Mouse (Mus musculus) C2C12 (cell line): Measurements from ENCODE around the gene Gm20481.

ENCODE experiments used
- CEBPB ChIP-seq: IDR thresholded peaks from one replicate; pipeline ENCODE4 v1.6.1; 2011; ENCODE audit warnings: low read depth, mild to moderate bottlenecking, control low read depth, moderate library complexity
- CTCF ChIP-seq: IDR thresholded peaks from one replicate; pipeline ENCODE4 v1.5.1; 2011; ENCODE audit not compliant: control insufficient read depth, insufficient read depth, insufficient read length
- FOSL1 ChIP-seq: IDR thresholded peaks from one replicate; pipeline ENCODE4 v1.8.0; 2011; ENCODE audit warnings: mild to moderate bottlenecking, low read length; ENCODE audit not compliant: poor library complexity, insufficient read depth, severe bottlenecking
- MAX ChIP-seq: IDR thresholded peaks from one replicate; pipeline ENCODE4 v1.6.1; 2011; ENCODE audit warnings: mild to moderate bottlenecking, control low read depth
- MYOD1 ChIP-seq: IDR thresholded peaks from one replicate; pipeline ENCODE4 v1.6.1; 2011; ENCODE audit warnings: low read depth; ENCODE audit not compliant: control insufficient read depth, insufficient read length
- MYOG ChIP-seq: IDR thresholded peaks from one replicate; pipeline ENCODE4 v1.6.1; 2011; ENCODE audit not compliant: control insufficient read depth, insufficient read length; ENCODE audit errors: extremely low read depth
- USF1 ChIP-seq: IDR thresholded peaks from one replicate; pipeline ENCODE4 v1.6.1; 2011; ENCODE audit warnings: low read depth, mild to moderate bottlenecking, control low read depth, moderate library complexity

GRCm38 (mm10) chr17:34937960-34938505, 31.7 kb upstream of the Gm20481 start:
- TF ChIP-seq MAX = no peak
- TF ChIP-seq MYOD1 = no peak
- TF ChIP-seq CTCF = no peak
- no peak for TF ChIP-seq USF1
- TF ChIP-seq CEBPB = no peak
- TF ChIP-seq FOSL1 = no peak
- no peak for TF ChIP-seq MYOG
